Comparison of ENCODE assay signal across 8 mouse cellular contexts in the genomic region with DNA sequence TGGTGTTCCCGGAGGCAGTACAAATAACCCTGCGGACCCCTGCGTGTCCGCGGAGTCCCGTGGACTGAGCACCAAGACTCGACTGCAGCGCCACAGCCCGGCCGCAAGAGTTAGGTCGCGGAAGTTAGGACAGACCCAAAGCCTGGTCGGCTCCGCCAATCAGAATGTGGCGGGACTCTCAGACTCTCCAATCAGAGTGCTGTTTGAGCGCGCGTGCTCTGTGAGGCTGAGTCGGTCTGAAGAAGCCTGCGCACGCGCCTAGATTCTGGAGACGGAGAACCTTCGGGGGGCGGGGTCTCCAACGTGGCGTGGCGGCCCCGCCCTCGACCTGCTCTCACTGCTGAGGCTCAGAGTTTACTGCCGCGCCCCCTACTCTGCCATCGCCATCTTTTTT. TPM values are rescaled to one million over a fixed set of nuclear protein-coding genes. Genes with fewer than 3 reads are reported as not detected.
DNase-seq lines count a peak whose midpoint lies in the region; ATAC-seq and TF ChIP-seq lines count a peak whose summit lies in the region.

Gene Smim4 (minus strand): TSS at position 131 of the 394 bp plus-strand sequence.

- peak within 1 kb of the TSS; percentile 77 for H3K9ac ChIP-seq in heart, embryonic 15.5 days
- H3K9ac ChIP-seq in liver, embryonic 14.5 days (replicated peaks) = peak within 1 kb of the TSS; percentile 88
- peak within 1 kb of the TSS; percentile 72 for H3K9ac ChIP-seq in neural tube, embryonic 11.5 days (ENCODE audit: low read length)
- H3K9ac ChIP-seq in stomach, postnatal 0 days (ENCODE audit: low read length) = peak within 1 kb of the TSS; percentile 67

- peak within 1 kb of the TSS; percentile 98 for H3K27ac ChIP-seq in forebrain, embryonic 10.5 days
- H3K27ac ChIP-seq in heart, embryonic 15.5 days = peak within 1 kb of the TSS; percentile 95
- peak within 1 kb of the TSS; percentile 81 for H3K27ac ChIP-seq in liver, embryonic 14.5 days
- H3K27ac ChIP-seq in neural tube, embryonic 11.5 days (ENCODE audit: low read depth, low read length) = peak within 1 kb of the TSS; percentile 63
- peak within 1 kb of the TSS; percentile 85 for H3K27ac ChIP-seq in stomach, postnatal 0 days (replicated peaks)

- peaks cover 48% of the 10 kb centered on the region for H3K36me3 ChIP-seq in forebrain, embryonic 10.5 days (replicated peaks)
- peaks cover 6% of the 10 kb centered on the region for H3K36me3 ChIP-seq in heart, embryonic 15.5 days
- H3K36me3 ChIP-seq in liver, embryonic 14.5 days (replicated peaks; ENCODE audit: control insufficient read depth, insufficient read depth, low read depth) = no peaks in the 10 kb centered on the region; the same call in none of the 2 replicates
- no peaks in the 10 kb centered on the region; the same call in 1 of the 2 replicates for H3K36me3 ChIP-seq in neural tube, embryonic 11.5 days (ENCODE audit: control insufficient read depth, insufficient read depth, low read length)
- no peaks in the 10 kb centered on the region for H3K36me3 ChIP-seq in stomach, postnatal 0 days (ENCODE audit: control insufficient read depth, insufficient read depth, low read length)

- TF ChIP-seq EP300 in liver, embryonic 14.5 days (IDR thresholded peaks at IDR 0.05; ENCODE audit: low read depth) = no peak
- TF ChIP-seq EP300 in stomach, postnatal 0 days (optimal IDR thresholded peaks at IDR 0.05) = no peak

- no peaks in the 10 kb centered on the region for H3K27me3 ChIP-seq in forebrain, embryonic 10.5 days (ENCODE audit: poor library complexity, severe bottlenecking)
- H3K27me3 ChIP-seq in heart, embryonic 15.5 days = no peaks in the 10 kb centered on the region
- H3K27me3 ChIP-seq in liver, embryonic 14.5 days (ENCODE audit: control insufficient read depth, insufficient read depth, low read length) = no peaks in the 10 kb centered on the region
- no peaks in the 10 kb centered on the region for H3K27me3 ChIP-seq in neural tube, embryonic 11.5 days (ENCODE audit: control insufficient read depth, insufficient read depth, low read length)
- no peaks in the 10 kb centered on the region for H3K27me3 ChIP-seq in stomach, postnatal 0 days (ENCODE audit: control insufficient read depth, insufficient read depth, low read length)

- peak within 1 kb of the TSS; percentile 87 for H3K4me2 ChIP-seq in heart, embryonic 15.5 days
- H3K4me2 ChIP-seq in liver, embryonic 14.5 days (ENCODE audit: low read depth) = peak within 1 kb of the TSS; percentile 99
- H3K4me2 ChIP-seq in neural tube, embryonic 11.5 days (ENCODE audit: low read depth) = peak within 1 kb of the TSS; percentile 80
- peak within 1 kb of the TSS; percentile 63 for H3K4me2 ChIP-seq in stomach, postnatal 0 days (replicated peaks; ENCODE audit: low read depth)

- peak; percentile 95 to 96 for DNase-seq in CD8-positive naive resting alpha-beta T cell, adult 2 months (ENCODE audit: low read depth in 2 of 2, low spot score in 2 of 2)
- DNase-seq in c-Kit-positive CD71-negative TER-119-negative erythroid progenitor cells, embryonic 14.5 days (ENCODE audit: low read depth) = peak; percentile 99
- peak; percentile 99 for DNase-seq in forebrain, embryonic 10.5 days (ENCODE audit: extremely low spot score, low spot score)
- peak; percentile 100 for DNase-seq in kidney, postnatal 25 days
- DNase-seq in liver, embryonic 14.5 days (ENCODE audit: low read depth in 3 of 3, low spot score in 3 of 3) = peak; percentile 98 to 99 (median 98)
- peak; percentile 100 for DNase-seq in neural tube, embryonic 11.5 days (ENCODE audit: low spot score)
- DNase-seq in stomach, postnatal 0 days (ENCODE audit: low spot score) = peak; percentile 97

- H3K4me1 ChIP-seq in forebrain, embryonic 10.5 days = peaks cover 74% of the 10 kb centered on the region
- peaks cover 60% of the 10 kb centered on the region for H3K4me1 ChIP-seq in heart, embryonic 15.5 days (replicated peaks)
- peaks cover 47 to 55% of the 10 kb centered on the region in 2 experiments for H3K4me1 ChIP-seq in liver, embryonic 14.5 days (replicated peaks; ENCODE audit: control insufficient read depth in 2 of 2, insufficient read depth in 2 of 2, low read length in 1 of 2)
- peaks cover 22% of the 10 kb centered on the region for H3K4me1 ChIP-seq in neural tube, embryonic 11.5 days (ENCODE audit: control insufficient read depth, insufficient read depth, low read length)
- peaks cover 6% of the 10 kb centered on the region; the same call in 1 of the 2 replicates for H3K4me1 ChIP-seq in stomach, postnatal 0 days (replicated peaks; ENCODE audit: control insufficient read depth, insufficient read depth)

- TF ChIP-seq CTCF in liver, embryonic 14.5 days (IDR thresholded peaks at IDR 0.05; ENCODE audit: low read depth) = peak; percentile 87
- TF ChIP-seq CTCF in stomach, postnatal 0 days (IDR thresholded peaks at IDR 0.05; ENCODE audit: low read depth) = peak; percentile 74

- peak; percentile 92 for ATAC-seq in heart, embryonic 15.5 days (replicated peaks; ENCODE audit: insufficient number of reproducible peaks, insufficient read depth, low FRiP score, low read depth)
- ATAC-seq in liver, embryonic 14.5 days (ENCODE audit: insufficient read depth) = peak; percentile 90
- peak; percentile 92 for ATAC-seq in neural tube, embryonic 11.5 days (ENCODE audit: insufficient read depth, low FRiP score, low TSS enrichment)
- ATAC-seq in stomach, postnatal 0 days (ENCODE audit: low FRiP score, low TSS enrichment) = peak; percentile 96

- H3K9me3 ChIP-seq in forebrain, embryonic 10.5 days = no peaks in the 10 kb centered on the region
- H3K9me3 ChIP-seq in heart, embryonic 15.5 days (replicated peaks) = no peaks in the 10 kb centered on the region
- no peaks in the 10 kb centered on the region for H3K9me3 ChIP-seq in liver, embryonic 14.5 days (ENCODE audit: control insufficient read depth, low read length)
- H3K9me3 ChIP-seq in neural tube, embryonic 11.5 days (ENCODE audit: control insufficient read depth, low read length) = no peaks in the 10 kb centered on the region
- H3K9me3 ChIP-seq in stomach, postnatal 0 days (ENCODE audit: control insufficient read depth, low read length) = no peaks in the 10 kb centered on the region

- H3K4me3 ChIP-seq in forebrain, embryonic 10.5 days = peak within 1 kb of the TSS; percentile 98
- H3K4me3 ChIP-seq in heart, embryonic 15.5 days = peak within 1 kb of the TSS; percentile 75
- H3K4me3 ChIP-seq in liver, embryonic 14.5 days (ENCODE audit: insufficient read depth in 1 of 2, low read depth in 2 of 2, low read length in 2 of 2) = peak within 1 kb of the TSS; percentile 86 to 91
- peak within 1 kb of the TSS; percentile 69 for H3K4me3 ChIP-seq in neural tube, embryonic 11.5 days (ENCODE audit: low read depth, low read length)
- peak within 1 kb of the TSS; percentile 70 for H3K4me3 ChIP-seq in stomach, postnatal 0 days (ENCODE audit: low read depth, low read length)

- under 1% methylated on average over 33 of the region's 33 CpGs for WGBS in forebrain, embryonic 10.5 days
- 0% methylated on average over 33 of the region's 33 CpGs for WGBS in heart, embryonic 15.5 days
- under 1% methylated on average over 33 of the region's 33 CpGs for WGBS in liver, embryonic 14.5 days (ENCODE audit: insufficient replicate concordance)
- 0% methylated on average over 33 of the region's 33 CpGs for WGBS in neural tube, embryonic 11.5 days
- WGBS in stomach, postnatal 0 days = under 1% methylated on average over 33 of the region's 33 CpGs

RNA-seq across cellular contexts. Expression of gene Smim4, which starts in this region (rescaled TPM):
- 58.3 and 58.8 TPM in 2 replicates for polyA plus RNA-seq in forebrain, embryonic 10.5 days (2016; fragmentation: Nextera tagmentation; extraction: Ambion mirVana)
- polyA plus RNA-seq in heart, embryonic 15.5 days (2015; fragmentation: Nextera tagmentation; extraction: Ambion mirVana) = 75.6 and 94.1 TPM in 2 replicates
- 21.4 and 26.7 TPM in 2 replicates for polyA plus RNA-seq in liver, embryonic 14.5 days (2012; rRNA removed)
- 72.8 and 81.7 TPM in 2 replicates for polyA plus RNA-seq in liver, embryonic 14.5 days (2014; fragmentation: Nextera tagmentation; extraction: Ambion mirVana)
- polyA plus RNA-seq in neural tube, embryonic 11.5 days (2014; fragmentation: Nextera tagmentation; extraction: Ambion mirVana) = 58.9 and 62.5 TPM in 2 replicates
- polyA plus RNA-seq in stomach, postnatal 0 days (2015; fragmentation: Nextera tagmentation; extraction: Ambion mirVana) = 99.3 and 108 TPM in 2 replicates

Comparison
In these comparisons a context has a peak if more than half of its experiments do, and no peak if none do; other contexts are left out.
1. Peak in every context shown above with its lines: DNase-seq, ATAC-seq, H3K4me3 ChIP-seq and H3K27ac ChIP-seq.